Mouse (Mus musculus): ENCODE measurements around the gene Ank3.

Gene Ank3

DNA sequence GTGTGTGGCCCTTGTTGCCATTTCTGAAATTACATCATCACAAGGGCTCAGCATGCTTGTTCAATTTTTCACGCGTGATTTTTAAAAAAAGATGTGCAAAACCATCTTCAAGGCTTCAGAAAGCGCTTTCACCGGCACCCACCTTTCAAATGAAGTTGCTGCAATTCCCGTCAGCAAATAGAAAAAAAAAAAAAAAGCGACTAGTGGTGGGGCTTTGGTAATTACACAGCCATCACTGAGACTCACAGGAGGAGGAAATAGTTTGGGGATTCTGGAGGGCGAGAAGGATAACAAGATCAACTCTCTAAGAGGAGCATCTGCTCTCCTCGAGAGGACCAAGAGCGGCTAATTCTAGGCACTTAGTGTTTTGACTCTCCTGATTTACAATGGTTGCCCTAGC is 173.4 kb downstream of the Ank3 start:
- WGBS: 4% methylated on average over 9 of the region's 9 CpGs

DNA sequence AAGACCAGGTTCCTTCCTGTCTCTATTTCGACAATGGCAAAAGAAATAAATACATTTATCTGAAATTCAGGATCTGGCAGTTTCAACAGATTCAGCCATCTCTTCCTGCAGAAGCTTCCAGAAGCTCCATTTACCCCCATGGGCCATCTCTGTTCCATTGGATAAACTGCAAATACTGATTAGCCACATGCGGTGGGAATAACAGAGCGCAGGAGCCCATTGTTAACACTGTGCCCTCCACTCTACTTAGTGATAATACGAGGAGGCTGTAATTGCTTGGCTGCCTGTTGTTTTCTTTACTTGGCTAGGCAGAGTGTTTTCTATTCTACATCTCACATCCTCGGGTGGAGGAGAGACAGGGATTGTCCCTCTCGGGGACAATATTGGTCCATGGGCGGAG is 174.5 kb downstream of the Ank3 start:
- WGBS: 56% methylated on average over 7 of the region's 7 CpGs

GRCm38 (mm10) chr10:69573746-69574145 is 175.2 kb downstream of the Ank3 start:
- 13% methylated on average over 3 of the region's 3 CpGs for WGBS

- 12% methylated on average over 11 of the region's 11 CpGs for WGBS
Observed at GRCm38 (mm10) chr10:69574190-69574663, 175.7 kb downstream of the Ank3 start.

DNA sequence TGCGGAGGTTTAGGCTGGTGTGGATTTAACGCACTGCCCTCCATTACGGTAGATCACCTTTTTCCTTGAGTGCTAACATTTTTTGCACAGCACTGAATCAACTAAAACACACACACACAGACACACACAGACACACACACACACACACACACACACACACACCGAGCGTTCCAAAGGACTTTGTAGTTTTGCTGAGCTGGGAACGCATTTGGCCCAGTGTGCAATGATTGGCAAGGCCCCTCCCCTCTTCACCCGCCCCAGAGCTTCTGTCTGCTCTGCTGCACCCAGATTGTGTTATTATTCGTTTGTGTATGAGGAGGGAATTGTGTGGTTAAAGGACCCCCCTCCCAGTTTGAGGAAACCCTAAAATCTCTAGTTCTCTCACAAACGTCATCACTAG is 176.3 kb downstream of the Ank3 start:
- WGBS: 60% methylated on average over 9 of the region's 9 CpGs

- 67% methylated on average over 6 of the region's 6 CpGs for whole genome bisulfite sequencing
Observed at GRCm38 (mm10) chr10:69575451-69575850, 176.9 kb downstream of the Ank3 start.

DNA sequence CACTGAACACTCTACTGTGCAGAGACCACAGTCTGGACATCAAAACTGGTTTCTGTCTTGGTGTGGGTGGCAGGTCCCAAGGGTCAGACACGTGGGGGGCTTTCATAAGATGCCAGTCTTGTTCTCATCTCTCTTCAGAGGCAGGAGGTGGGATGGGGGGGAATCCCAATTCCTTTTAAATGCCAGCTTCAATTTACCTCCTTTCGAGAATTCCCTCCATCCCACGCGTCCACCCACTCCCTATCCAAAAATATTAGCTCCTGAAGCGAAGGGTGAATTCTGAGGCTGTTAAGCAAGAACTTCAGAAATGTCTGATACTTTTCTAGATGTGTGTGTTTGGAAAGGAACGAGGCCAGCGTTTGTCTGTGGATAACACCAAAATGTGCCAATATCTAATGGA is 177.7 kb downstream of the Ank3 start:
- WGBS: 45% methylated on average over 7 of the region's 7 CpGs

DNA sequence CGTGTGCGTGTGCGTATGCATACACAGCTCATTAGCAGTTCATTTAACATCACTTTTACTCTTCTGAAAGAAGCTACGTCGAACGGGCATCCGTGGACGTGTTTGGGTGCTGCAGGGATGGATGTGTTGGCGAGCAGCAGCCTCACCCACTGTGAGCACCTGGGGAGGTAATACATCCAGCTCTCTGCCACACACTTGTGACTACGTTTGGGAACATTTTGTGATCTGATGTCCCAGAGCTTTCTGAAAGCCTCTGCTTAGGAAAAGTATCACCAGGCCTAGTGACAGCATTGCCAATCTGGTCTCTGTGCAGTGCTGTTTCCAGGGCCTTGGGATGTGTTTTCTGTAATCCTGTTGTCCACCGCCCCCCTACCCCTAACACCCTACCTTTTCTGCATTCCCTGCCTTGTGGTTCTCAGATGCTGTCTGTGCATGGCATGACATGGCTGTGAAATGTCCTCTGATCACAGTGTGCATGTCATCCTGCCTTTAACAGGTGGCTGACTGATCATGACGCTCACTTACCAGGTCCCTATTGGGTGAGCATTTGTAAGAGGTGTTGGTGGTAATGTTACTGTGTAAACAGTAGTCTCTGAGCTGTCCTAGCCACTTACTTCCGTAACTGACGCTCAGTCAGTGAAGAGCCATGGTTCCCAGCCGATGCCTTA is 178.6 kb downstream of the Ank3 start:
- WGBS: 58% methylated on average over 15 of the region's 15 CpGs

- WGBS: 79% methylated on average over 7 of the region's 7 CpGs
Observed at GRCm38 (mm10) chr10:69577729-69578061, 179.1 kb downstream of the Ank3 start.

- WGBS: 32% methylated on average over 12 of the region's 12 CpGs
Observed at GRCm38 (mm10) chr10:69579585-69579984, 181.0 kb downstream of the Ank3 start.

GRCm38 (mm10) chr10:69581525-69581924 is 183.0 kb downstream of the Ank3 start:
- WGBS: 94% methylated on average over 2 of the region's 2 CpGs

- WGBS: 54% methylated on average over 11 of the region's 11 CpGs
Observed at GRCm38 (mm10) chr10:69583874-69584481, 185.4 kb downstream of the Ank3 start.

- 90% methylated on average over 5 of the region's 5 CpGs for WGBS
Observed at GRCm38 (mm10) chr10:69584566-69584965, 186.0 kb downstream of the Ank3 start.

DNA sequence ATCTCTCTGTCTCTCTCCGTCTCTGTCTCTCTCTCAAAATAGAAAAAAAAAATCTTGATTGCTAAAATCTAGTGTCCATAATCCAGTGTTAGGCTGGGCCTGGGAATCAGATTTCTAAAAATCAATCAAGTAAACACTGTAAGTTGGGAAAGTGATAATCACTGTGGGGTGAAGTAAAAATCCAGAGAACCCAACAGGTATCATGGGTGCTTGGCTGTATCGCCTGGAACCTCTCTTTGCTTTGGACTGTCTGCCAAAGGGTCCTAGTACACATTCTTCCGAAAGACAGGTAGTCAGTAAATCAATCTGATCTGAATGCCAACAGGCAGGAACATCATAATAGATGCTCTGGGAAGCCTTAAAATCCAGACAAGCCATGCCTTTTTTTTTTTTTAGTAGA is 186.7 kb downstream of the Ank3 start:
- 85% methylated on average over 3 of the region's 3 CpGs for WGBS

DNA sequence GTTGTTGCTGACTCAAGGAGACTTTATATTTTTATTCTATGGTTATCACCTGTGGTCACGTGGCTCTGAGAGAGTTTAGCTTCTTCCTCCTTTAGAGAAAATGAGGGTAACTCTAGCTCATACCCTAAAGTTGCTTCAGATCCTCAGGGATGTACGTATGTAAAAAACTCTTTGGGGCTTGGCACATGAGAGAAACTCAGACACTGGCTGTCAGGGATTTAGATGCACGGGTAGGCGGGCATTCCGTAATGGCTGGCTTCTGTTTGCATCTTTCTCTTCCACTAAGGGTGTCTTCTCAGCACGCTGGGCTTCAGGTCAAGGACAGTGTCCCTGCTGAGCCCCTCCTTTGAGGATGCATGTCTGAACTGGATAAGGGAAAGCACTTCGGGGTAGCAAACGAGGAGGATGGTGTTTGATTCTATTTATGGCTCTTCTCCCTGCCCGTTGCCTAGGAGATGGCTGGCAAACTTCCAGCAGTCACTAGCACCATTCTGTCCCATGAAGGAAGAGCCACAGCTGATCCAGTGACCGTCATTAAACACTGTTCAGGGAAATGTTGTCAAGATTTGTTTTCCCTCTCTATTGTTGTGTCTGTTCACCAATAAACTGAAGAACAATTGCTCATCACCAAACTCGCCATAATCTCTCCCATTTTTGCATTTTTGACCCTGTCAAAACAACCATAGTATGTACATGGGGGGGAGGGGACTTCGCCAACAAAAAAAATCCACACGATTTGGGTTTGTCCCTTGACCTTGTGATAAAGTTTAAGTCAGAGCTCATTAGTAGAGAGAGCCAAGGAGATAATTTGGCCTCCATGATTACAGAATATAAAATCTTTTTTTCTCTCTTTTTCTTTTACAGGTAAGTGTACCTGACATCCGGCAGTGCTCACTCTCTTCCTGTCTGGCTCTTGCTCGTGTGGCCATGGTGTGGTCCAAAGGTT is 195.9 kb downstream of the Ank3 start:
- WGBS: 24% methylated on average over 15 of the region's 15 CpGs

- WGBS: 68% methylated on average over 5 of the region's 5 CpGs
Observed at GRCm38 (mm10) chr10:69595487-69595886, 196.9 kb downstream of the Ank3 start.

DNA sequence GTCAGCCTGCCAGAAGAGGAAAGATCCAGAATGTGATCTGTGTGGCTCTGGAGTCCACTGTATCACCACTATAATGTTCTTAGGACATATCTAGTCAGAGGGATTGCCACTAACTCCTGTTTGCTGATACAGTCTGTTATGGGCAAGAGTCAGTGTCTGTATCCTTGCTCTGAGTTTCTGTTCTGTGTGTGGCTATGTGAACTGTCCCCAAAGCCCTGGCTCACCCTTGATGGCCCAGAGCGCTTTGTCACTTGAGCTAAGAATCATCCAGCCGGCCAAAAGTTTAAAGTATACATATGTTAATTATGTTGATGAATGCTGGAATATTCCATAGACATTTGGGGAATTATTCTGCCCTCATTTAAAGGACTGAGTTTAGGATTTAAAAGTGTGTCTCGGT is 202.9 kb downstream of the Ank3 start:
- WGBS: 75% methylated on average over 3 of the region's 3 CpGs

GRCm38 (mm10) chr10:69602711-69603110 is 204.1 kb downstream of the Ank3 start:
- 89% methylated on average over 1 of the region's 1 CpGs for WGBS

GRCm38 (mm10) chr10:69604609-69605008 is 206.0 kb downstream of the Ank3 start:
- 61% methylated on average over 6 of the region's 6 CpGs for WGBS

DNA sequence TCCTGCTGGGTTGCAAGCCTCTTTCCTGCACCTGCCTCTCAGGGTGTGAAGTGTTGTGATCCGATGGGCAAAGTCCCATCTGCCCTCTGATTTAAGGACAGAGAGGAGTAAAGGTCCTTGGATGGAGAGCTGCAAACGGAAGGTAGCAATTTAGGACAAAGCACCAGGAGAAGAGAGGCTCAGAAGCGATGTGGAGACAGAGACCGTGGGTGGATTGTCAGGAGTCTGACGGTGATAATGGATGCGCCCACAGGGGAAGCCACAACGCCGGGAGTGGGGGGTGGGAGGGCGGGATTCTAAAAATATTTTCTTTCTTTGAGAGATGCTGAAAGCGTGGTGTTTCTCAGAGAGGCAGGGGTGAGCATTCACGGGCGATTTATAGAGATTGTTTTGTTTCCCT is 206.6 kb downstream of the Ank3 start:
- WGBS: 28% methylated on average over 12 of the region's 12 CpGs

GRCm38 (mm10) chr10:69607611-69608119 is 209.1 kb downstream of the Ank3 start:
- WGBS: 74% methylated on average over 14 of the region's 14 CpGs

DNA sequence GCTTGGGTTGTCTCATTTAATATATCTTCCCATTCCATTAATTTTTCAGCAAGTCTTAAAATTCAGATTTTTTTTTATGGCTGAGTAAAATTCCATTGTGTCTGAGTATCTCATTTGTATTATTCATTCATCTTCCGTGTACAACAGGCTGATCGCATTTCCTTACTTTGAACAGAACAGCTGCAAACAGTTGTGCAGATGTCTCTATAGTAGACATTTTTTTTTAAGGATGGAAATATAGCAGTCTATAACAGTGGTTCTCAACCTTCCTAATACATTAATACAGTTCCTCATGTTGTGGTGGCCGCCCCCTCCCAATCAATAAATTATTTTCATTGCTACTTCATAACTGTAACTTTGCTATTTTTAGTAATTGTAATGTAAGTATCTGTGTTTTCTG is 212.7 kb downstream of the Ank3 start:
- 67% methylated on average over 3 of the region's 3 CpGs for WGBS

All from cerebral cortex, adult 2 months (tissue).